Mouse (Mus musculus) Patski (cell line): ENCODE data around the gene Epop. TPM values are rescaled to one million over a fixed set of nuclear protein-coding genes. Genes with fewer than 3 reads are reported as not detected.
A peak's percentile ranks its signal among the peaks of the same experiment; 100 is the strongest.

Experiments used
- ATAC-seq: fragments of 100-300 bp; one replicate; pipeline ENCODE4 v1.8.0; 2021
- CTCF ChIA-PET: fragments of 350-600 bp; sonication (Branson Sonifier 250); formaldehyde crosslinking; loops from one replicate; lab custom pipeline; 2022; ENCODE audit warnings: inconsistent platforms; lab: Charles Lee
- POLR2A ChIA-PET: fragments of 350-600 bp; sonication (Branson Sonifier 250); formaldehyde crosslinking; loops from one replicate; lab custom pipeline; 2022; ENCODE audit warnings: antibody characterized with exemption, inconsistent platforms; lab: Charles Lee
- DNase-seq: peaks from one replicate; pipeline ENCODE4 v3.0.0-alpha.2; 2011; ENCODE audit warnings: low read depth, low spot score
- H3K27me3 ChIP-seq: fragments of 371-371 bp; one replicate; pipeline ENCODE4 v1.5.1; 2021
- CTCF ChIP-seq: fragments of 100-300 bp; IDR thresholded peaks from one replicate; pipeline ENCODE4 v1.5.1; 2021
- in situ Hi-C: fragments of 300-500 bp; cut with MboI; formaldehyde crosslinking; loops from 3 replicates; pipeline ENCODE4 v1.11.1; 2018; ENCODE audit warnings: low pct_unique_long_range_greater_than_20kb, mixed read lengths
- polyA plus RNA-seq: library from polyadenylated mRNA; unstranded; gene quantifications from one replicate; pipeline ENCODE4 v1.2.3, GENCODE M21; 2021

Gene Epop
- 5.3 TPM for polyA plus RNA-seq

- ATAC-seq (peak; percentile 41), DNase-seq (peak; percentile 34)
- in situ Hi-C loops = no loop called here
- peaks cover 8% of the 10 kb centered on the region for H3K27me3 ChIP-seq
- POLR2A ChIA-PET = no interaction called here
- TF ChIP-seq CTCF = no peak
- CTCF ChIA-PET = interaction anchor here (1.0 to 2.3 kb wide), 4 partner anchors 69 to 109 kb away, joined by 3 to 7 read pairs (median 4); partner anchors contain the start of gene Pcgf2
These were observed at the start of gene Epop for GRCm38 (mm10) chr11:97629576-97629975. TSS of gene Epop (minus strand) at chr11:97629702.

GRCm38 (mm10) chr11:97678301-97678700, 48.8 kb upstream of the Epop start:
- TF ChIP-seq CTCF = no peak
- DNase-seq (no peak), ATAC-seq (no peak)
- in situ Hi-C loops = no loop called here
- POLR2A ChIA-PET = interaction anchor here (1.3 kb wide), 1 partner anchor 21 kb away, joined by 3 read pairs; no protein-coding TSS in a partner anchor
- H3K27me3 ChIP-seq = no peaks in the 10 kb centered on the region
- CTCF ChIA-PET = interaction anchor here (1.1 kb wide), 1 partner anchor 33 kb away, joined by 4 read pairs; no protein-coding TSS in a partner anchor

GRCm38 (mm10) chr11:97677842-97678241, 48.3 kb upstream of the Epop start:
- no peaks in the 10 kb centered on the region for H3K27me3 ChIP-seq
- no peak for TF ChIP-seq CTCF
- in situ Hi-C loops = no loop called here
- ATAC-seq (no peak), DNase-seq (no peak)
- CTCF ChIA-PET = interaction anchor here (1.1 kb wide), 1 partner anchor 33 kb away, joined by 4 read pairs; no protein-coding TSS in a partner anchor
- POLR2A ChIA-PET = interaction anchor here (0.6 kb wide), 1 partner anchor 9 kb away, joined by 3 read pairs; no protein-coding TSS in a partner anchor

DNA sequence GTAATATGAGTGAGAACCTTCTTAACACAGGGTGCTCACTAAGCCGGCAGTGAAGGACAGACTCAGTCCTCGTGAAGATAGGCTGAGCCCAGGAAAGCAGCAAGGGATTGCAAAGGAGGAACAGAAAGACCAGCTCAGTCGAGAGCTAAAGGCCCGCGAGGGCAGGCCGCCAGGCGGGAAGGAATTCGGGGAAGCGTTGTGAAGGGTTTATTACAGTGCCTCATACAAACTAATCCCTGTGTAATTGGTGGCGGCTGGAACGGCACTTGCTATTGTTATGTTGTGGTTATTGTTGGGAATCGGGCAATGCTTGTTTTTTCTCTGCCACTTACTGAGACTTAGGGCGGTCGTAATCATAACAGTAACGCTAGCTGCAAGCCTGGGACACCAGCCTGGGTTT, 47.9 kb upstream of the Epop start:
- in situ Hi-C loops = no loop called here
- no peak for DNase-seq
- no peak for ATAC-seq
- ChIA-PET CTCF (no interaction called here), POLR2A (interaction anchor here (0.6 kb wide), 1 partner anchor 9 kb away, joined by 3 read pairs; no protein-coding TSS in a partner anchor)
- no peaks in the 10 kb centered on the region for H3K27me3 ChIP-seq
- no peak for TF ChIP-seq CTCF

DNA sequence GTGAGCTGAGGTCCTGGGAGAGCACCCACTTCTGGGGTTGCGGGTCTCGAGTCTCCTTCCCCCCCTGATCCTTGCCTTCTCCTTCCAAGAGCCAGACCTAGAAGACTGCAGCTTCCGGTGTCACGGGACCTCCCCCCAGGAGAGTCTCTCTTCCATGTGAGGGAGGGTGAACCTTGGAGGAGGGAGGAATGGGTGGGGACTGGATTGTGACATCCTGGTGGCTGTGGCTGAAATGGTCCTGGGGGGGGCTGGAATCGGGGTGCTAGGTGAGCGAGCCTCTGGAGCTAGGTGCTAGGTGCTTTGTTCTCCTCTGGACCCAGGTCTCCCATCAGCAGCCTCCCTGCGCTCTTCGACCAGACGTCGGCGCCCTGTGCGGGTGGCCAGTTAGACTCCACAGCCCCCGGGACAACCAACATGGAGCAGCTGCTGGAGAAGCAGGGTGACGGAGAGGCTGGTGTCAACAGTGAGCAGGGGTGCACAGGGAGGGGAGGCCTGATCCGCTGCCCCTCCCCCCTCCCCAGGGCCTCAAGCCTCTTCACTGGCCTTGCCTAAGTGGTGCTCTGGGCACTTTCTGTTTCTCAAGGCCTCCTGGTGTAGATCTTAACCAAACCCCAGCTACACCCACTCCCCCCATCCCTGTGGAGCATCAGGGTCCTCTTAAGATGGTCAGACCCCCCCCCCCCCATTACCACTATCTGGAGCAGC, 46.7 kb upstream of the Epop start:
- ChIA-PET POLR2A (interaction anchor here (0.6 kb wide), 4 partner anchors 11 to 773 kb away, joined by 3 to 6 read pairs (median 3); no protein-coding TSS in a partner anchor), CTCF (interaction anchor here (1.0 kb wide), 1 partner anchor 10 kb away, joined by 3 read pairs; no protein-coding TSS in a partner anchor)
- DNase-seq (no peak), ATAC-seq (no peak)
- in situ Hi-C loops = no loop called here
- no peak for TF ChIP-seq CTCF
- H3K27me3 ChIP-seq = no peaks in the 10 kb centered on the region

GRCm38 (mm10) chr11:97673148-97673547, 43.6 kb upstream of the Epop start:
- no peaks in the 10 kb centered on the region for H3K27me3 ChIP-seq
- ChIA-PET POLR2A (no interaction called here), CTCF (no interaction called here)
- in situ Hi-C loops = no loop called here
- ATAC-seq (no peak), DNase-seq (no peak)
- no peak for TF ChIP-seq CTCF

DNA sequence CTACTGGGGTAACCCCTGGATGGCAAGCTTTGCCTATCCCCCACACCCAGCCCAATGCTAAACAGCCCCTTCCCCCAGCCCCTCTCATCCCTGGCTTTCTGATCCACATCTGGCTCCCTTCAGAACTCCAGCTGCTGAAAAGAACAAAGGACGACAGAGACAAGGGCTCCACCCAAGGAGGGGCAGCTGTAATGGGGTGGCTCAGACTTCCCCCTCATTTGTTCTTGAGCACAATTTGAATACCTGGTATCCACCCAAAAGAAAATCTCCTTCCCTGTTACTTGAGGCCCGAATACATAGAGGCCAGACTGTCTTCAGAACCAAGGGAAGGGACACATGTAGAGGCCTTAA, 41.6 kb upstream of the Epop start:
- TF ChIP-seq CTCF = no peak
- ChIA-PET CTCF (no interaction called here), POLR2A (no interaction called here)
- no peaks in the 10 kb centered on the region for H3K27me3 ChIP-seq
- no peak for DNase-seq
- in situ Hi-C loops = no loop called here
- no peak for ATAC-seq

DNA sequence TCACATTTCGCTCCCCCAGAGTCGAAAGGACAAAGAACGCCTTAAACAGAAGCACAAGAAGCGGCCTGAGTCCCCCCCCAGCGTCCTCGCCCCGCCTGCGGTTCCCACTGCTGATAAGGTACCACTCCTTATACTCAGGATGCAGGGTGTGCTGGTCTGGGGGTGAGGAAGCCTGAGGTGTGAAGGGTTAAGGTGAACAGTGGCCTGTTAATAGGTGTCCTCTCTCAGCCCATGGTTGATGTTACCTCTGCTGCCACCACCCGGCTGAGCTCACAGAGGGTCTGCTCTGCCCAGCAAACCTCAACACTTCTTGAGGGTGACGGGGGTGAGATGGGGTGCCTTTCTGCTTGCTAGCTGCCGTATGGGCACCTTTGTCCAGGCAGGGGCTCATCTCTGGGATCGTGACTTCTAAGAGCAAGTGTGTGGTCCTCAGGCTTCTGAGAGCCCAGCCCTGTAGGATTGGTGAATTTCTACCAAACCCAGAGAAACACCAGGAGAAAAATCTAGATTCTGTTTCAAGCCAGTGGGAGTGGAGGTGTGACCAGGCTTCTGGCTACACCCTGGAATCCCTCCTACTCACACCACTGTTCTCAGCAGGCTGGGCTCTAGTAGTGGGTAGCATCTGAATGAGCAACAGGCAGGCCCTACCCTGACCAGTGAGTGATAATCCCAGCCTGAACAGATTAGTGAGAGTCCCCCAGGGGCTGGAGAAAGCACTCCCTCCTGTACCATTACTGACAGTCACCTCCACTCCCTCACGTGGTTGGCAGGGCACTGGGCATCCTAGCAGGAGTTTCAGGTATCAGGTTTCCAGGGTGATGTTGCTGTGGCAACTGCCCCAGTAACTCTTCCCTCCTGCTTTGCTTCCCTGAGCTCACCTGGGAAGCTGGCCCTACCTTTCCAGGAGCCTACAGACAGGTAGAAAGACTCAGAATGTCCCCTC, 41.0 kb upstream of the Epop start:
- TF ChIP-seq CTCF = no peak
- POLR2A ChIA-PET = interaction anchor here (1.8 kb wide), 1 partner anchor 10 kb away, joined by 4 read pairs; no protein-coding TSS in a partner anchor
- H3K27me3 ChIP-seq = no peaks in the 10 kb centered on the region
- DNase-seq (no peak), ATAC-seq (no peak)
- CTCF ChIA-PET = no interaction called here
- in situ Hi-C loops = no loop called here

GRCm38 (mm10) chr11:97669829-97670228, 40.3 kb upstream of the Epop start:
- no peak for TF ChIP-seq CTCF
- ChIA-PET CTCF (no interaction called here), POLR2A (interaction anchor here (1.8 kb wide), 1 partner anchor 9 kb away, joined by 4 read pairs; no protein-coding TSS in a partner anchor)
- ATAC-seq (no peak), DNase-seq (no peak)
- no peaks in the 10 kb centered on the region for H3K27me3 ChIP-seq
- in situ Hi-C loops = loop anchor here (5.0 kb wide), 1 partner anchor 38 kb away; no protein-coding TSS in a partner anchor

- in situ Hi-C loops = loop anchor here (5.0 kb wide), 1 partner anchor 37 kb away; no protein-coding TSS in a partner anchor
- DNase-seq (no peak), ATAC-seq (no peak)
- CTCF ChIA-PET = interaction anchor here (1.0 kb wide), 1 partner anchor 23 kb away, joined by 4 read pairs; no protein-coding TSS in a partner anchor
- POLR2A ChIA-PET = interaction anchor here (1.8 kb wide), 1 partner anchor 9 kb away, joined by 4 read pairs; no protein-coding TSS in a partner anchor
- TF ChIP-seq CTCF = no peak
- H3K27me3 ChIP-seq = no peaks in the 10 kb centered on the region
These were observed 39.8 kb upstream of the Epop start for GRCm38 (mm10) chr11:97669268-97669667.
